Mouse (Mus musculus) Patski (cell line): ENCODE measurements at regions not wholly inside any gene's neighbourhood (a gene's known extent, or its start where the extent isn't known, plus 50 kb on each side); places are given as distances from the start of the nearest gene placed in this dataset.

Source experiments
- ATAC-seq: fragments of 100-300 bp; one replicate; pipeline ENCODE4 v1.8.0; 2021
- CTCF ChIA-PET: fragments of 350-600 bp; sonication (Branson Sonifier 250); formaldehyde crosslinking; loops from one replicate; lab custom pipeline; 2022; ENCODE audit warnings: inconsistent platforms; lab: Charles Lee
- POLR2A ChIA-PET: fragments of 350-600 bp; sonication (Branson Sonifier 250); formaldehyde crosslinking; loops from one replicate; lab custom pipeline; 2022; ENCODE audit warnings: antibody characterized with exemption, inconsistent platforms; lab: Charles Lee
- DNase-seq: peaks from one replicate; pipeline ENCODE4 v3.0.0-alpha.2; 2011; ENCODE audit warnings: low read depth, low spot score
- H3K27me3 ChIP-seq: fragments of 371-371 bp; one replicate; pipeline ENCODE4 v1.5.1; 2021
- CTCF ChIP-seq: fragments of 100-300 bp; IDR thresholded peaks from one replicate; pipeline ENCODE4 v1.5.1; 2021
- in situ Hi-C: fragments of 300-500 bp; cut with MboI; formaldehyde crosslinking; loops from 3 replicates; pipeline ENCODE4 v1.11.1; 2018; ENCODE audit warnings: low pct_unique_long_range_greater_than_20kb, mixed read lengths

- ChIA-PET CTCF (no interaction called here), POLR2A (interaction anchor here (0.7 kb wide), 1 partner anchor 13 kb away, joined by 5 read pairs; no protein-coding TSS in a partner anchor)
- peak; percentile 59 for TF ChIP-seq CTCF
- H3K27me3 ChIP-seq, result peaks cover 53% of the 10 kb centered on the region
- in situ Hi-C loops, result loop anchor here (25.0 kb wide), 1 partner anchor 403 kb away; no protein-coding TSS in a partner anchor
- peak; percentile 67 for ATAC-seq
- DNase-seq, result no peak
These were observed 52.0 kb upstream of the Tro start for GRCm38 (mm10) chrX:150709416-150709815.
